Mouse (Mus musculus) midbrain, embryonic 13.5 days (tissue): ENCODE measurements around the gene Cyp2d22. TPM values are rescaled to one million over a fixed set of nuclear protein-coding genes. Genes with fewer than 3 reads are reported as not detected.

Experiments used
- ATAC-seq: fragments of 200-750 bp; cut with Nextera tagmentation; 2 replicates; pipeline ENCODE4 v1.8.0; 2017; ENCODE audit warnings: mild to moderate bottlenecking, moderate TSS enrichment, moderate library complexity
- H3K27ac ChIP-seq: fragments of 300-500 bp; sonication (generic); 2 replicates; pipeline ENCODE4 v1.5.1; 2015; ENCODE audit warnings: inconsistent platforms, mild to moderate bottlenecking, moderate library complexity
- H3K27me3 ChIP-seq: fragments of 300-500 bp; sonication (generic); 2 replicates; pipeline ENCODE4 v1.6.1; 2015; ENCODE audit warnings: mild to moderate bottlenecking, inconsistent platforms
- H3K36me3 ChIP-seq: fragments of 300-500 bp; sonication (generic); 2 replicates; pipeline ENCODE4 v1.6.1; 2015; ENCODE audit warnings: mild to moderate bottlenecking, inconsistent platforms
- H3K4me1 ChIP-seq: fragments of 300-500 bp; sonication (generic); replicated peaks from 2 replicates; pipeline ENCODE4 v1.6.1; 2015; ENCODE audit warnings: inconsistent platforms
- H3K4me2 ChIP-seq: fragments of 300-500 bp; sonication (generic); replicated peaks from 2 replicates; pipeline ENCODE4 v1.6.1; 2015; ENCODE audit warnings: moderate library complexity, mild to moderate bottlenecking, inconsistent platforms
- H3K4me3 ChIP-seq: fragments of 300-500 bp; sonication (generic); replicated peaks from 2 replicates; pipeline ENCODE4 v1.5.1; 2015; ENCODE audit warnings: mild to moderate bottlenecking, inconsistent platforms
- H3K9ac ChIP-seq: fragments of 300-500 bp; sonication (generic); replicated peaks from 2 replicates; pipeline ENCODE4 v1.6.1; 2015; ENCODE audit warnings: mild to moderate bottlenecking, inconsistent platforms
- H3K9me3 ChIP-seq: fragments of 300-500 bp; sonication (generic); 2 replicates; pipeline ENCODE4 v1.6.1; 2016; ENCODE audit warnings: mild to moderate bottlenecking, inconsistent platforms
- WGBS: fragments of 180-500 bp; shearing (Covaris S2); methylation state at CpG from one replicate; pipeline ENCODE4 v1.1.7; 2015; 5-methylcytosine and 5-hydroxymethylcytosine counted together
- polyA plus RNA-seq: library from polyadenylated mRNA; unstranded; fragments of >200 nt; fragmentation: Nextera tagmentation; extraction: Ambion mirVana; gene quantifications from 2 replicates; pipeline ENCODE4 v1.2.1, GENCODE M21; 2015

The Cyp2d22 gene
- polyA plus RNA-seq, 1 experiment from 2014 or later: 1.8 TPM

DNA sequence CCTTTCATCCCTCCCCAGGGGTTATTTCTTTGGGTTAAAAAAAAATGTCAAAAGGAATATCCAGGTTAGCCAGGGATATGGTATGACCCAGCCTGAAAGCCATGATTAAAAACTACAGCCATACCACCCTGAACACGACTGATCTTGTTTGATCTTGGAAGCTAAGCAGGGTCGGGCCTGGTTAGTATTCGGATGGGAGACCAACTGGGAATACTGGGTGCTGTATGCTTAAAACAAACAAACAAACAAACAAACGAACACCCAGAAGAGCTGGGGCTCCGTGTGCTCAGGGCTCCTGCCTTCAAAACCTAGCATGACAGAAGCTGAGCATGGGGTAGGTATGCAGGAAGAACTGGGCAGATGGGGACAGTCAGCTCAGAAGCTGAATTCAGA lies 37.5 kb downstream of the Cyp2d22 start:
- WGBS: 81% methylated on average over 5 of the region's 5 CpGs
- H3K4me3 ChIP-seq: no peak overlapping the region
- H3K9me3 ChIP-seq: no peaks in the 10 kb centered on the region
- H3K4me1 ChIP-seq: peaks cover 26% of the 10 kb centered on the region
- H3K4me2 ChIP-seq: no peak overlapping the region
- no peak overlapping the region for H3K9ac ChIP-seq
- ATAC-seq: no peak
- no peaks in the 10 kb centered on the region; the same call in 1 of the 2 replicates for H3K36me3 ChIP-seq
- peaks cover 24% of the 10 kb centered on the region for H3K27me3 ChIP-seq
- H3K27ac ChIP-seq: no peak overlapping the region

DNA sequence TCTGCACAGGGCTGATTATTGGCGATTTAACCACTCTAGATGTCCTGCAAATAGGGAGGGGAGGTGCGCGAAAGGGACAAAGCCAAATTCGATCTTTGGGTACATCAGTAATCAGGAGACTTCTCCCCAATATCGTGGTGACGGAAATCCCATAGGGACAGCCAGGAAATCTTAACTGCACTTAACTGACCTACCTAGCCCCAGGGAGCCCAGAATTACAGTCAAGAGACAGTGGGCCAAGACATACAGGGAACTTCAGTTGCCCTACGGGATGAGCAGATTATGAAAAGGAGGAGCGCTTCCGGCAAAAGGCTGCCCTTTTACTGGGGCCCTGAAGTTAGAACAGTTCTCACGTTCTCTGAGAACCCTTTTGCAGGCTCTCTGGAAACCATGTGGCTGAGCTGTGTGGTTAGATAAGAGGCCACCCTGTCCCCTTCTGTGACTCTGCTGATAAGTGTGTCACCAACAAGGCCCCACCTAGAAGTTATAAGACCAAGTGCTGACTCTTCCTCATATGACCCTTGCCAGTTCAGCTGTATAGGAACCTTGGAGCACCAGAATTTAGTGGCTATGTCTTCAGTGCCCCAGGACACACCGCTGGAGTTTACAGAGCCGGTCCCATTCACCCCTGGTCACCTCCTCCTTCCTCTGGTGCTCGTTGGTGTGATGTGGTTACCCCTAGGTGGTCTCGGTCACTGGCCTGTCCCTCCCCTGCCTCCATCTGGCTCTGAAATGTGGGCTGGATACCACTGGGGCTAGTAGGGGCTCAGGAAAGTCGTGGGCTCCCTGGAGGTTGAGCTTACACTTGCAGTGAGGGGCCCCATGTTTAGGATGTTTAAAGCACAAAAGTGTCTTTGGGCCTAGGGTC lies 38.2 kb downstream of the Cyp2d22 start:
- Histone ChIP-seq H3K27me3 (peaks cover 24% of the 10 kb centered on the region), H3K27ac (no peak overlapping the region), H3K4me3 (no peak overlapping the region), H3K9ac (no peak overlapping the region), H3K4me2 (0 out of 2 replicates have a peak overlapping the region, but pooled peaks have one; percentile 53), H3K4me1 (peaks cover 26% of the 10 kb centered on the region), H3K9me3 (no peaks in the 10 kb centered on the region), H3K36me3 (no peaks in the 10 kb centered on the region)
- no peak for ATAC-seq
- 75% methylated on average over 15 of the region's 15 CpGs for WGBS

DNA sequence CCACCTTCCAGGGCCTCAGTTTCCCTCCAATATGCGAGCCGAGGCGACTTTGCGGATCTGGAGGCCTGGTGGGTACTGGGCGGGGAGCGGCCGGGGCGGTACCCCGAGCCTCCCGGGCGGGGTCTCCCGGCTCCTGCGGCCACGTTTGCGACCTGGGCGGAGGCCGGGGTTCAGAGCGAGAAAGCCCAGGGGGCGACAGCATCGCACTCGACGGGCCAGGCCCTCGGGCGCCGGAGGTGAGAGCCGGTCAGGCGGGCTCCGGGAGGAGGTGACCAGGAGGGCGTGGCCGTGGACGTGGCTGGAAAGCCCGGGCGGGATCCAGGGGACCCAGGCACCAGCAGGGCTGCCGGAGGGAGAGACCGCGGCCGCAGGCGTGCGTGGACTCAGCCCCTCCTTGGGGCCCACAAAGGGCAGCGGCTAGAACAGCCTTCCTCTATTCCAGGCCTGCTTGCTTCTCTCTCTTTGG lies 39.0 kb downstream of the Cyp2d22 start:
- H3K4me1 ChIP-seq: peaks cover 29% of the 10 kb centered on the region
- no peaks in the 10 kb centered on the region for H3K36me3 ChIP-seq
- 3% methylated on average over 40 of the region's 40 CpGs for WGBS
- peak overlapping the region; percentile 53 for H3K4me2 ChIP-seq
- no peak for ATAC-seq
- peak overlapping the region; percentile 29 for H3K4me3 ChIP-seq
- peaks cover 24% of the 10 kb centered on the region for H3K27me3 ChIP-seq
- H3K27ac ChIP-seq: no peak overlapping the region
- H3K9me3 ChIP-seq: no peaks in the 10 kb centered on the region
- H3K9ac ChIP-seq: peak overlapping the region; percentile 59

DNA sequence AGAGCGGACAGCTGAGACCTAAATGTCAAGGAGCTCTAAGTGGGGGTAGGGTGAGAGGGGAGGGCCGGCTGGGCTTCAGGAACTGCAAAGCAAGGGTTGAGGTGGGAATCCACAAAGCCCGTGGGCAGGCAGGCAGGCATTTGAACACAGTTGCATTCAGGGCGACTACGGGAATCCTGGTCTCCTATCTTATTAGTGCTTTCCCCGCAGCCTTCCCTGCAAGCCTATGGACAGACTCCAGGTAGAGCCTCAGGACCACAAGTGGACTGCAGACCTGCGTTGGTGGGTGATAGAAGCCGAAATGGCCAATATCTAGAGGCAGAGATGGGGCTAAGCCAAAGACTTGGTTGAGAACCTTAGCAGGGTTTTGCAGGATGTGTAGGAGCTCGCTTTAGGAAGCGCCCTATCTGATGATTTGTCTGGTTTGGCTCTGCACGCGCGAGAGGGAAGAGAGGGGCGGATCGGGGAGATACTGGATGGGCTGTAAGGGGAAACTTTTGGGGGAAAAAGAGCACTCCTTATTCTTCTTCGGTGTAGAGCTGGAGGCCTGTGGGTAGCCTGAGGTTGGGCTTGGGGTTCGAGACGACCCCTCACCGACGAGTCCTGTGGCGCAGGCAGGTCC lies 39.5 kb downstream of the Cyp2d22 start:
- peak overlapping the region; percentile 29 for H3K4me3 ChIP-seq
- peaks cover 29% of the 10 kb centered on the region for H3K4me1 ChIP-seq
- H3K4me2 ChIP-seq: peak overlapping the region; percentile 53
- no peak for ATAC-seq
- WGBS: 39% methylated on average over 21 of the region's 21 CpGs
- H3K36me3 ChIP-seq: peaks cover 2% of the 10 kb centered on the region
- H3K9me3 ChIP-seq: no peaks in the 10 kb centered on the region
- peaks cover 24% of the 10 kb centered on the region for H3K27me3 ChIP-seq
- H3K27ac ChIP-seq: no peak overlapping the region
- peak overlapping the region; percentile 59 for H3K9ac ChIP-seq

DNA sequence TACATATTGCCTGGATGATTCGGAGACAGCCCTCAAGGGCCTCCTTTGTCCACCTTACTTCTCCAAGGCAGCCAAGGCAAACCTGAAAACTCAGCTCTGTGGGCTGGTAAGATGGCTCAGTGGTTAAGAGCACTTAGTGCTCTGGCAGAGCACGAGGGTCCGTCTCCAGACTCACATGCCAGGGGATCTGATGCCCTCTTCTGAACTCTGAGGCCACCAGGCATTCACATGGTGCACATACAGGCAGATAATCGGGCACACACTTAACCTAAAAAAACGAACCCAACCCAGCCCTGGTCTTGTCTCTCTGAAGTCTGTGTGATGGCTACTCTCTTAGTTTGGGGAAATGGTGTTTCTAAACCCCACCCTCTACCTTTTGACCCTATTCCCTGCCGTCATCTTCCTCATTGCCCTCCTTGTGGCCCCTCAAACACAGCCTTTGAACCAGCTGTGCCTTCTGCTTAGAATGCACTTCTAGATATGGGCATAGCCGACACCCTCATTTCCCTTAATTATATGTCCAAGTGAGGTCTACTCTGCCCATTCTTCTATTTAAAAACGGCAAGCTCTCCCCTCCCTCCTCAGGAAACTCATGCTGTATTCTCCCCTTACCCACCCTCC lies 40.3 kb downstream of the Cyp2d22 start:
- H3K4me1 ChIP-seq: peaks cover 29% of the 10 kb centered on the region
- H3K27me3 ChIP-seq: peaks cover 24% of the 10 kb centered on the region
- no peak overlapping the region for H3K9ac ChIP-seq
- H3K4me3 ChIP-seq: no peak overlapping the region
- peaks cover 10% of the 10 kb centered on the region for H3K36me3 ChIP-seq
- H3K4me2 ChIP-seq: no peak overlapping the region
- WGBS: 80% methylated on average over 8 of the region's 8 CpGs
- no peak overlapping the region for H3K27ac ChIP-seq
- ATAC-seq: no peak
- no peaks in the 10 kb centered on the region for H3K9me3 ChIP-seq

DNA sequence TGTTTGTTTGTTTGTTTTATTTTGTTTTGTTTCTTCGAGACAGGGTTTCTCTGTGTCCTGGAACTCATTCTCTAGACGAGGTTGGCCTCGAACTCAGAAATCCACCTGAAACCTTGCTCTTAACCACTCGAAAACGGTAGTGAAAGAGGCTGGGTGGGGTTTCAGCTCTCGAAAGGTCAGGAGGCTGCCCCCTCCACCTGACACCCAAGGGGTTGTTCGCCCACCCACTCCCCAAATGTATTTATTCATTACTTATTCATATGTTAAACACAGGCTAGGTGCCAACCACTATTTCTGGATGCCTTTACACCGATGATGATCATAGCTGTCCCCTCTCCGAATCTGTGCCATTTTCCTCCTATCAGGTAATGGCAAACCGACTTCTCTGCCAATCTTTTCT lies 40.9 kb downstream of the Cyp2d22 start:
- peaks cover 29% of the 10 kb centered on the region for H3K4me1 ChIP-seq
- H3K9me3 ChIP-seq: no peaks in the 10 kb centered on the region
- peak overlapping the region; percentile 67 for H3K9ac ChIP-seq
- H3K27ac ChIP-seq: no peak overlapping the region
- peak overlapping the region; percentile 66 for H3K4me2 ChIP-seq
- H3K36me3 ChIP-seq: peaks cover 16% of the 10 kb centered on the region
- 64% methylated on average over 10 of the region's 10 CpGs for WGBS
- no peak for ATAC-seq
- peak overlapping the region; percentile 54 for H3K4me3 ChIP-seq
- H3K27me3 ChIP-seq: peaks cover 24% of the 10 kb centered on the region

DNA sequence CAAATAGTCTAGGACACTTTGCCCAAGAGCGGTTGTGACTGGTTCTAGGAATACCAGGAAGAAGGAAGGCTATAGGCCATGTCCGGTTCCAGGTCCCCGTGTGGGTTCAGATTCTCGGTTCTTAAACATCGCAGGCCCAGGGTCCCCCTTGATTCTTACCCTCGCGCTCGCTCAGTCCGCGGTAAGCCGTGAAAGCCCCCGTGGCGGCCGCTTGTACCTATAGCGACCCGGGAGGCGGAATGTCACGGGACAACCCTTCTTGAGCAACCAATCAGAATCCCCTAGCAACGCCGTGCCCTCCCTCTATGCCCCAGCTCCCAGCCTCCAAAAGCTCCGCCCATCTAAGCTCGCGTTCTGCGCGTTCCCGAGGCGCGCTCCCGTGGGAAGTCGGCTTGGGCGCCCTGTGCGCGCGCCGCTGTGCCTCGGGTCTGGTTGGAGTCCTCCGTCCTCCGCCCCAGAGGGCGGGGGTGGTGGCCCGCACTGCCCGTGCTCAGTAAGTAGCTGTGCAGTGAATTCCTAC lies 41.4 kb downstream of the Cyp2d22 start, which contains the start of the genes Naga, Pheta2 and Smdt1:
Gene Naga, minus strand, starts transcription at position 333 of the 520 bp plus-strand sequence.
Gene Pheta2, plus strand, starts transcription at position 350 of the 520 bp plus-strand sequence.
Gene Smdt1, plus strand, starts transcription at position 367 of the 520 bp plus-strand sequence.
- peak; percentile 84 for ATAC-seq
- H3K36me3 ChIP-seq: peaks cover 18% of the 10 kb centered on the region
- H3K27ac ChIP-seq: 0 out of 2 replicates have a peak within 1 kb of the TSS, but pooled peaks have one; percentile 5

DNA sequence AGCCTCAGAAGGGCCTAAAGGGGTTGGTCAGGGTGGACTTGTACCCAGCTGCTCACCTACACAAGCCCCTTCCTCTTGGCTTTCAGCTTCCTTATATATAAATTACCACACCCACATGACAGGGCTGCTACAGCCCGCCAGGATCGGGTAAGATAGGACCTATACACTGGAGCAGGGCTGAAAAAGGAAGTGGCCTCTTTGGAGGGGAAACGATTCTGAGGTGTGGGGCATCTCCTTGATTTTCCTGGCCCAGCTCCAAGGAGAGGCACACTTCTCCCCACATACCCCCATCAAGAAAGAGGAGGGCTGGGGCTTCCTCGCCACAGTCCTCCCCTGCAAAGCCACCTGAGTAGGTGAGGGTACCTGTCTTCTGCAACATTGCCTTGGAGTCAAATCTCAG lies 42.2 kb downstream of the Cyp2d22 start:
- Histone ChIP-seq H3K9me3 (no peaks in the 10 kb centered on the region), H3K27ac (0 out of 2 replicates have a peak overlapping the region, but pooled peaks have one; percentile 5), H3K4me2 (peak overlapping the region; percentile 66), H3K36me3 (peaks cover 18% of the 10 kb centered on the region), H3K27me3 (peaks cover 24% of the 10 kb centered on the region), H3K4me3 (peak overlapping the region; percentile 54), H3K9ac (peak overlapping the region; percentile 67), H3K4me1 (peaks cover 29% of the 10 kb centered on the region)
- WGBS: 58% methylated on average over 4 of the region's 4 CpGs
- ATAC-seq: no peak

More for the DNA sequence above, 41.4 kb downstream of the Cyp2d22 start, which contains the start of the genes Naga, Pheta2 and Smdt1:
- Histone ChIP-seq H3K9me3 (no peaks in the 10 kb centered on the region), H3K27me3 (peaks cover 24% of the 10 kb centered on the region), H3K4me1 (peaks cover 29% of the 10 kb centered on the region), H3K4me2 (peak within 1 kb of the TSS; percentile 66), H3K9ac (peak within 1 kb of the TSS; percentile 67), H3K4me3 (peak within 1 kb of the TSS; percentile 54)
- under 1% methylated on average over 41 of the region's 41 CpGs for WGBS

DNA sequence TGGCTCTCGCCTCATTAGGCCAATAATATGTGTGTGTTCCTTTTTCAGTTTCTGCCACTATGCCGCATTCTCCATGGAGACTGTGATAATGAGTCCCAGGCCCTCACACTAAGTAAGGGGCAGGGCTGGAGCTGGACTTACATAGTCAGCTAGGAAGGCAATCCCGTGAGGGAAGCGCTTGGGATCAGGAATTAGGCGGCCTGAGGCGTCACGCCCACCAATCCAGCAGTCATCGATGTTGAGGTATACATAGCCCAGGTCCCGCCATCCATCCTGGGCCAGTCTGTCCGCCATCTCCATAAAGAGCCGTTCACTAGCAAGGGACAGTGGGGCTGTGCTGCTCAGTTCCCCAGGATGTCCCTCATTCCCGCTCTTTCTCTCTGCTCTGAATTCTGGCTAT lies 43.4 kb downstream of the Cyp2d22 start:
- no peak for ATAC-seq
- H3K36me3 ChIP-seq: peaks cover 18% of the 10 kb centered on the region
- H3K27me3 ChIP-seq: peaks cover 18% of the 10 kb centered on the region
- H3K4me2 ChIP-seq: no peak overlapping the region
- no peak overlapping the region for H3K4me3 ChIP-seq
- H3K4me1 ChIP-seq: peaks cover 29% of the 10 kb centered on the region
- no peaks in the 10 kb centered on the region for H3K9me3 ChIP-seq
- 0 out of 2 replicates have a peak overlapping the region, but pooled peaks have one; percentile 6 for H3K9ac ChIP-seq
- H3K27ac ChIP-seq: no peak overlapping the region
- WGBS: 79% methylated on average over 12 of the region's 12 CpGs

DNA sequence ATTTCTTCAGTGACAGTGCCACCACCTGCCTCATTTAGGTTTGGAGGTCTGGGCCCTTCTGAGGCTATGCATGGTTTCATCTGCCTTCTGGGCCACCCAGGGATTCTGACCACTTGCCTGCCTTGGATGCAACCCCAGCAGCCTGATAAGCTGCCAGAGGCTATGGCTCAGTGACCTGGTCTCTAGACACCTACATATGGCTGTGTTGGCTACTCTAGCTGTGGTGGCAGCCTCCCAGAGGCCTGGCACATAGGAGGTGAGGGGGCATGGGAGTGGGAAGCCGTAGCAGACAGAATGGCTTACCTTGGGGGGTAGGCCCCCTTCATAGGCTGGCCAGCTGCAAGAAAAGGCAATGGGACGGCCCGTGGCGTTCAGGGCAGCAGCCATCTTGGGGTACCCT lies 44.9 kb downstream of the Cyp2d22 start:
- Histone ChIP-seq H3K9ac (no peak overlapping the region), H3K27me3 (peaks cover 7% of the 10 kb centered on the region), H3K27ac (no peak overlapping the region), H3K36me3 (peaks cover 21% of the 10 kb centered on the region), H3K4me1 (peaks cover 24% of the 10 kb centered on the region), H3K4me3 (no peak overlapping the region), H3K9me3 (no peaks in the 10 kb centered on the region), H3K4me2 (no peak overlapping the region)
- ATAC-seq: no peak
- WGBS: 98% methylated on average over 4 of the region's 4 CpGs

DNA sequence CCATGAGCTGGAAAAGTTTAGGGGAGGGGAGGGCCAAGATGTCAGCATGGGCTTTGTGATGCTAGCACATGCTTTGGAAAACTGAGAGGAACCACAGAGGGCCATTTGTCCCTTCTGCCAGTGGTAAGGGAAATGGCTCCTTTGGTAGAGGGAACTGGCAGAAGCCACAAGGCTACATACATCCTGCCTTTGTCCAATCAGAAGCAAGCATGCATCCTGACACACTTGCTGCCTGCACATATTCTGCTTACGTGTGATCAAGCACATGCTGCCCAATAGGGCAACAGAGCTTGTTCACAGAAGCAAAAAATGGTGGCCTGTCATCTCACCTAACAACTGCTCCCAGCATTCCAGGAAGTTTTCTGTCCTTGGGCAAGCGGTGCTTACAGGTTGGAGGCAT lies 54.7 kb downstream of the Cyp2d22 start:
- Histone ChIP-seq H3K4me3 (no peak overlapping the region), H3K36me3 (peaks cover 7% of the 10 kb centered on the region), H3K4me1 (no peaks in the 10 kb centered on the region), H3K27me3 (no peaks in the 10 kb centered on the region), H3K27ac (no peak overlapping the region), H3K9me3 (no peaks in the 10 kb centered on the region), H3K4me2 (no peak overlapping the region), H3K9ac (no peak overlapping the region)
- WGBS: 84% methylated on average over 2 of the region's 2 CpGs
- no peak for ATAC-seq
